Mouse (Mus musculus) ES-Bruce4 (cell line): ENCODE measurements around the gene Lca5.

ENCODE experiments used
- CTCF ChIP-seq: IDR thresholded peaks from one replicate; pipeline ENCODE4 v1.8.1; 2011; ENCODE audit warnings: low read depth, low read length
- POLR2A ChIP-seq: IDR thresholded peaks from one replicate; pipeline ENCODE4 v1.8.1; 2011; ENCODE audit warnings: low read length; ENCODE audit not compliant: insufficient read depth

DNA sequence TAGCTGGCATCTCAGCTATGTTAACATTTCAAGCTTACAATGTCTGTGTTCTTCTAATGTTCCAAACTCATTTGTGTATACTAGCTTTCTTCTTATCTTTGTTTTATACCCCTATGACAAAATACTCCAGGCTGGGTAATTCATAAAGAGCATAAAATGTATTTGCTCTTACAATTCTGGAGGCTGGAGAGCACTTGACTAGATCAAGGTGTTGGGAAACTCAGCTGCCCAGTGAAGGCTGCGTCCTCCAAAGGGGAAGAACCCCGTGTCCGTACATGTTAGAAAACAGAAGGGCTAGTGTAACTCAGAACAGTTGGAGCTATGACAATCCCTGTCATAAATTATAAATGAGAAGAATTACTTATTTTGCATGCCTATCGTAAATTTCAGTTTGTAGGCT is 42.5 kb upstream of the Lca5 start:
- TF ChIP-seq CTCF (no peak), POLR2A (no peak)
